Mouse (Mus musculus): Measurements from ENCODE around the gene Tnnt3. TPM values are rescaled to one million over a fixed set of nuclear protein-coding genes. Genes with fewer than 3 reads are reported as not detected.

Gene Tnnt3
- polyA plus RNA-seq, 1 experiment: 0.19 TPM

DNA sequence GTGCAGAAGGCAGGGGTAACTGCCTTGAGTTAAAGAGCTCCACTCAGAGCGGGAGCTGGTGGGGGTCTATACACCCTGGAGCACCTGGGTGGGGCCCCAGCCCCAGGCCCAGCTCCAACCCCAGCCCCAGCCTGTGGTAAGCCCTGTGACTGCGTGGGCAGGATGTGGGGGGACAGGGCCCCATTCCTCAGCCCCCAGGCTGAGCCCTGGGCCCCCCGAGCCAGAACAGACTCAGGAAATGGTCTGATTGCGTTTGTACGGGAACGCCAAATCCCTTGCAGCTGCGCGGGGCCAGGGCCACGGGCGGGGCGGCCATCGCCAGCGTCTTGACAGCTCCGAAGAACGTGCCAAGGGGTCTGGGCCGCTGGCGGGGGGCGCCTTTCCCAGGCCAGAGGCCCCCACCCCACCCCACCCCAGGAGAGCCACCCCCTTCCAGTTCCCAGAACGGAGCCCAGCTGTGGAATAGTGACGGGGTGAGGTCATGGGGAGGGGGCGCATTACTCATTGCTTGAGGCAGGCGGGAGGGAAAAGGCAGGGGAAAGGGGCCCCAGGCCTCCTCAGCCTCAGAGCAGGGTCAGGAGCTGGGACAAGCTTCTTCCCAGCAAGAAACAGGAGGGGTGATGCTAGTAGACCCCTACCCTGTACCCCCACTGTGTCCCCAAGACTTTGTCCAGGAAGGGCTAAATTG, 16.9 kb upstream of the Tnnt3 start:
- Histone ChIP-seq H3K4me1 (ENCODE audit: control insufficient read depth, insufficient read depth, low read length) (no peaks in the 10 kb centered on the region), H3K4me3 (ENCODE audit: insufficient read depth, low read length) (no peak overlapping the region), H3K27ac (ENCODE audit: insufficient read depth, low read length) (no peak overlapping the region)
- TF ChIP-seq CTCF (IDR thresholded peaks at IDR 0.05; ENCODE audit: extremely low read depth, insufficient read depth, low read length) (no peak), POLR2A (IDR thresholded peaks at IDR 0.05; ENCODE audit: extremely low read depth, insufficient read depth, low read length) (no peak)

GRCm38 (mm10) chr7:142482256-142482609, 16.4 kb upstream of the Tnnt3 start:
- Histone ChIP-seq H3K27ac (ENCODE audit: insufficient read depth, low read length) (no peak overlapping the region), H3K4me1 (ENCODE audit: control insufficient read depth, insufficient read depth, low read length) (no peaks in the 10 kb centered on the region), H3K4me3 (ENCODE audit: insufficient read depth, low read length) (no peak overlapping the region)
- no peak for TF ChIP-seq CTCF (IDR thresholded peaks at IDR 0.05; ENCODE audit: extremely low read depth, insufficient read depth, low read length)
- no peak for TF ChIP-seq POLR2A (IDR thresholded peaks at IDR 0.05; ENCODE audit: extremely low read depth, insufficient read depth, low read length)

GRCm38 (mm10) chr7:142483136-142483535, 15.5 kb upstream of the Tnnt3 start:
- TF ChIP-seq CTCF (IDR thresholded peaks at IDR 0.05; ENCODE audit: extremely low read depth, insufficient read depth, low read length) (no peak), POLR2A (IDR thresholded peaks at IDR 0.05; ENCODE audit: extremely low read depth, insufficient read depth, low read length) (no peak)
- no peak overlapping the region for H3K4me3 ChIP-seq (ENCODE audit: insufficient read depth, low read length)
- no peak overlapping the region for H3K27ac ChIP-seq (ENCODE audit: insufficient read depth, low read length)
- no peaks in the 10 kb centered on the region for H3K4me1 ChIP-seq (ENCODE audit: control insufficient read depth, insufficient read depth, low read length)

- H3K27ac ChIP-seq (ENCODE audit: insufficient read depth, low read length): no peak overlapping the region
- TF ChIP-seq CTCF (IDR thresholded peaks at IDR 0.05; ENCODE audit: extremely low read depth, insufficient read depth, low read length) (no peak), POLR2A (IDR thresholded peaks at IDR 0.05; ENCODE audit: extremely low read depth, insufficient read depth, low read length) (no peak)
- H3K4me3 ChIP-seq (ENCODE audit: insufficient read depth, low read length): no peak overlapping the region
- no peaks in the 10 kb centered on the region for H3K4me1 ChIP-seq (ENCODE audit: control insufficient read depth, insufficient read depth, low read length)
These were observed 13.9 kb upstream of the Tnnt3 start for GRCm38 (mm10) chr7:142484780-142485179.

- TF ChIP-seq CTCF (IDR thresholded peaks at IDR 0.05; ENCODE audit: extremely low read depth, insufficient read depth, low read length) (no peak), POLR2A (IDR thresholded peaks at IDR 0.05; ENCODE audit: extremely low read depth, insufficient read depth, low read length) (no peak)
- H3K27ac ChIP-seq (ENCODE audit: insufficient read depth, low read length): no peak overlapping the region
- H3K4me1 ChIP-seq (ENCODE audit: control insufficient read depth, insufficient read depth, low read length): no peaks in the 10 kb centered on the region
- no peak overlapping the region for H3K4me3 ChIP-seq (ENCODE audit: insufficient read depth, low read length)
These were observed 11.9 kb upstream of the Tnnt3 start for GRCm38 (mm10) chr7:142486751-142487162.

DNA sequence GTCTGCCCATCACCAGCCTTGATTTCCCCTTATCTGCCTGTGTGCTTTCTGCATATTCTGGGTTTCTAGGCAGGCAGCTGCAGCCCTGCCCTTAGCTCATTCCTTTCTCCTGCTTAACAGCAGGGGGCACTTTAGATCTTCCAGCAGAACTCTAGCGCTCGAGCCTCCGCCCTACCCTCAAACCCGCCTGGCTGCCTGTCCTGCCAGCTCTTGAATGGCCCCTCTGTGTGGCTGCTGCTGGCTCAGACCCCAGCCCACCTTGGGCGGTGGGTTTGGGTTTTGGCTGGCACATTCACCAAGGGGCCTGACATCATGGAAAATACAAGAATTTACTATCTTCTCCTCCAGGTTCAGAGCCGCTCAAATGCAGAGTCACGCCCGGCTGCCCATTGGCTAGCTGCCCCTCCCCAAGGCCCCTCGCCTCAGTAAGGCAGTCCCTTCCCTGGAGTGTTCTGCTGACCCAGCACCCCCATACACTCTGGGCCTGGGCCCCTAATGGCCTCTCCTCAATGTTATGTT, 11.2 kb upstream of the Tnnt3 start:
- H3K27ac ChIP-seq (ENCODE audit: insufficient read depth, low read length): no peak overlapping the region
- no peak overlapping the region for H3K4me3 ChIP-seq (ENCODE audit: insufficient read depth, low read length)
- TF ChIP-seq CTCF (IDR thresholded peaks at IDR 0.05; ENCODE audit: extremely low read depth, insufficient read depth, low read length) (peak; percentile 53), POLR2A (IDR thresholded peaks at IDR 0.05; ENCODE audit: extremely low read depth, insufficient read depth, low read length) (no peak)
- no peaks in the 10 kb centered on the region for H3K4me1 ChIP-seq (ENCODE audit: control insufficient read depth, insufficient read depth, low read length)

- TF ChIP-seq POLR2A (IDR thresholded peaks at IDR 0.05; ENCODE audit: extremely low read depth, insufficient read depth, low read length) (no peak), CTCF (IDR thresholded peaks at IDR 0.05; ENCODE audit: extremely low read depth, insufficient read depth, low read length) (no peak)
- no peak overlapping the region for H3K4me3 ChIP-seq (ENCODE audit: insufficient read depth, low read length)
- H3K4me1 ChIP-seq (ENCODE audit: control insufficient read depth, insufficient read depth, low read length): no peaks in the 10 kb centered on the region
- no peak overlapping the region for H3K27ac ChIP-seq (ENCODE audit: insufficient read depth, low read length)
These were observed 10.6 kb upstream of the Tnnt3 start for GRCm38 (mm10) chr7:142488053-142488452.

- TF ChIP-seq POLR2A (IDR thresholded peaks at IDR 0.05; ENCODE audit: extremely low read depth, insufficient read depth, low read length) (no peak), CTCF (IDR thresholded peaks at IDR 0.05; ENCODE audit: extremely low read depth, insufficient read depth, low read length) (no peak)
- Histone ChIP-seq H3K4me3 (ENCODE audit: insufficient read depth, low read length) (no peak overlapping the region), H3K27ac (ENCODE audit: insufficient read depth, low read length) (no peak overlapping the region), H3K4me1 (ENCODE audit: control insufficient read depth, insufficient read depth, low read length) (no peaks in the 10 kb centered on the region)
These were observed 5.1 kb upstream of the Tnnt3 start for GRCm38 (mm10) chr7:142493535-142493934.

GRCm38 (mm10) chr7:142496158-142496557, 2.5 kb upstream of the Tnnt3 start:
- Histone ChIP-seq H3K4me3 (ENCODE audit: insufficient read depth, low read length) (no peak overlapping the region), H3K27ac (ENCODE audit: insufficient read depth, low read length) (no peak overlapping the region), H3K4me1 (ENCODE audit: control insufficient read depth, insufficient read depth, low read length) (no peaks in the 10 kb centered on the region)
- TF ChIP-seq POLR2A (IDR thresholded peaks at IDR 0.05; ENCODE audit: extremely low read depth, insufficient read depth, low read length) (no peak), CTCF (IDR thresholded peaks at IDR 0.05; ENCODE audit: extremely low read depth, insufficient read depth, low read length) (no peak)

DNA sequence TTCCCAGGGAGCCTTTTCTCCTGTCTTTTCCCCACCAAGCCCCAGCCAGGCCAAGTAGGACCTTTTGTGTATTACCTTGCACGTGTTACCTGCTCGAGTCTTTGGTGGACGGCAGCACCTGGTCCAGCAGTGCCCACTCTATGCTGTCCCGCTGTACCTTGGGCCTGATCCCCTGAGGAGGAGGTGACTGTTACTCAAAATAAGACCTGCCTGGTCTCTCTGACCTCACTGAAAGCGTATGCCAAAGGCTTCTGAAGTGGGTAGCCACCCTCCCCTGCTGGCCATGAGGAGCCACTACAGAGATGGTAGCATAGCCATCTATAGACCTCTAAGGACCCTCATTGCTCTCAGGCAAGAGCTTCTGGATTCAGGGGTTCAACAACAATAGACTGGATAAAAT, 1.8 kb upstream of the Tnnt3 start:
- Histone ChIP-seq H3K27ac (ENCODE audit: insufficient read depth, low read length) (no peak overlapping the region), H3K4me1 (ENCODE audit: control insufficient read depth, insufficient read depth, low read length) (no peaks in the 10 kb centered on the region), H3K4me3 (ENCODE audit: insufficient read depth, low read length) (no peak overlapping the region)
- TF ChIP-seq CTCF (IDR thresholded peaks at IDR 0.05; ENCODE audit: extremely low read depth, insufficient read depth, low read length) (no peak), POLR2A (IDR thresholded peaks at IDR 0.05; ENCODE audit: extremely low read depth, insufficient read depth, low read length) (no peak)

All from cortical plate, adult 2 months (tissue).